Mouse (Mus musculus): Measurements from ENCODE around the gene Oxct2b.

DNA sequence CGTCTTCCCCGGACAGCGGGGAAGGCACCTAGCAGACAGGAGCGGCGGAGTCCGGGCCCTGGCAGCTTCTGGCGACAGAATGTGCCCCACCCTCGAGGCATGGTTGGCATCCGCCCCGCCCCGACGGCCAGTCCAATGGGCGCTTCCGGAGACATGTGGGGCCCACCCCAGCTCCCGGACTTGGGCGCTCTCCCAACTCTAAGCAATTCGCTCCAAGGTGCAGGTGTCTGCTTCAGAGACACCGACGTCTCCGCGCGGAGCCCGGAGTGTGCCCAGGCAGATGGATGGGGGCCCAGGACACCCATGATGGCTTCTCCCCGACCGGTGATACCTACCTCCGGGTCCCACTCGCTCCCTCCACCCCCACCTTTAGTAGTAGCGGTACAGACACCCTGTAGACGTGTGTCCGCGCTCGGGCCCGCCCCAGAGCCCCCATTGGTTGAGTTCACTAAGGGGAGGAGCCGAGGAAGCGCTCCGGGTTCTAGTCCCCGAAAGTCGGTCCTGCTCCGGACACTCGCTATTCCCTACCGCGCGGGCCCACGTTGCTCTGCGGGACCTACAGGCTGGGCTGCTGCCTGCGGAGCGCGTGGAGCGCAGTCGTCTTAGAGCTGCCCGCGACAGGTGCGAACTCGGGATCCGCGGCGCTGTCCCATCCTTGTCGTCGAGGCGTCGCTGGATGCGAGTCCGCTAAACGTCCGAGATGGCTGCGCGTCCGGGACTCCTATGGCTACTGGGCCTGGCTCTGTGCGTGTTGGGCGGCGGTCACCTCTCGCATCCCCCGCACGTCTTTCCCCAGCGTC is 11.2 kb upstream of the Oxct2b start, which contains the start of gene Bmp8b:
- TF ChIP-seq CTCF (IDR thresholded peaks at IDR 0.05; ENCODE audit: borderline replicate concordance, extremely low read depth, insufficient read depth, insufficient read length) (no peak), POLR2A (IDR thresholded peaks at IDR 0.05; ENCODE audit: borderline replicate concordance, extremely low read depth, insufficient read depth, insufficient read length, poor library complexity, severe bottlenecking) (no peak)

Measured in brain, embryonic 14.5 days (tissue).